Mouse (Mus musculus) erythroid progenitor cell, adult 5-6 weeks (primary cell): ENCODE data around the gene Mapk11. TPM values are rescaled to one million over a fixed set of nuclear protein-coding genes. Genes with fewer than 3 reads are reported as not detected.

Source experiments
- ATAC-seq: replicated peaks from 2 replicates; pipeline ENCODE4 v1.8.0; 2016; ENCODE audit warnings: moderate number of reproducible peaks, mild to moderate bottlenecking, moderate TSS enrichment, inconsistent platforms; ENCODE audit not compliant: poor library complexity, low FRiP score, severe bottlenecking
- total RNA-seq, 2 experiments: library from RNA; stranded (forward) in 1 of 2; stranded (reverse) in 1 of 2; fragments of 150-400 nt in 1 of 2; fragments of 186-747, 209-891 nt in 1 of 2; gene quantifications; 2 replicates each; pipeline versions ENCODE4 v1.2.3 to v1.2.4; 2015 to 2017; ENCODE audit warnings: low replicate concordance in 2 of 2

Mapk11 gene
- total RNA-seq, 2 experiments from 2014 or later = 2.1 TPM; not detected in 1

- peak; percentile 88 for ATAC-seq
These were observed 26.6 kb downstream of the Mapk11 start, which contains the start of gene Tubgcp6 for GRCm38 (mm10) chr15:89122649-89123366. Tubgcp6 (minus strand) TSS chr15:89123112.

- no peak for ATAC-seq
These were observed 31.4 kb downstream of the Mapk11 start for GRCm38 (mm10) chr15:89118007-89118406.

GRCm38 (mm10) chr15:89110147-89110546 is 39.3 kb downstream of the Mapk11 start:
- no peak for ATAC-seq

GRCm38 (mm10) chr15:89106976-89107375 is 42.5 kb downstream of the Mapk11 start:
- ATAC-seq = no peak

- ATAC-seq = no peak
These were observed 43.4 kb downstream of the Mapk11 start for GRCm38 (mm10) chr15:89106073-89106472.

GRCm38 (mm10) chr15:89104425-89104824 is 45.0 kb downstream of the Mapk11 start:
- no peak for ATAC-seq

GRCm38 (mm10) chr15:89103921-89104320 is 45.5 kb downstream of the Mapk11 start:
- ATAC-seq = no peak

GRCm38 (mm10) chr15:89102646-89103045 is 46.8 kb downstream of the Mapk11 start:
- ATAC-seq = no peak

GRCm38 (mm10) chr15:89100823-89101222 is 48.6 kb downstream of the Mapk11 start:
- no peak for ATAC-seq

- ATAC-seq = no peak
These were observed 50.8 kb downstream of the Mapk11 start for GRCm38 (mm10) chr15:89098616-89099015.

GRCm38 (mm10) chr15:89097450-89097849 is 52.0 kb downstream of the Mapk11 start:
- no peak for ATAC-seq

Other genes with a start within 250 kb of the Mapk11 start
- not detected in 2 replicates for gene Ttll8, start 195.2 kb downstream of the Mapk11 start, total RNA-seq (2015; ENCODE audit: low replicate concordance)
- gene Ttll8, start 195.2 kb downstream of the Mapk11 start, total RNA-seq (2017; ENCODE audit: low replicate concordance) = not detected in 2 replicates
- not detected in 2 replicates for gene Mlc1, start 170.6 kb downstream of the Mapk11 start, total RNA-seq (2015; ENCODE audit: low replicate concordance)
- not detected in 2 replicates for gene Mlc1, start 170.6 kb downstream of the Mapk11 start, total RNA-seq (2017; ENCODE audit: low replicate concordance)
- not detected in 2 replicates for gene Mov10l1, start 166.7 kb downstream of the Mapk11 start, total RNA-seq (2015; ENCODE audit: low replicate concordance)
- under 0.01 TPM in 1 of 2 replicates, not detected in the other for gene Mov10l1, start 166.7 kb downstream of the Mapk11 start, total RNA-seq (2017; ENCODE audit: low replicate concordance)
- not detected in 2 replicates for gene Panx2, start 89.9 kb downstream of the Mapk11 start, total RNA-seq (2015; ENCODE audit: low replicate concordance)
- gene Panx2, start 89.9 kb downstream of the Mapk11 start, total RNA-seq (2017; ENCODE audit: low replicate concordance) = not detected in 2 replicates
- gene Trabd, start 74.5 kb downstream of the Mapk11 start, total RNA-seq (2015; ENCODE audit: low replicate concordance) = 5.4 and 12.6 TPM in 2 replicates
- gene Trabd, start 74.5 kb downstream of the Mapk11 start, total RNA-seq (2017; ENCODE audit: low replicate concordance) = 10.4 and 11.9 TPM in 2 replicates
- 6.1 and 9.6 TPM in 2 replicates for gene Selenoo, start 60.5 kb downstream of the Mapk11 start, total RNA-seq (2015; ENCODE audit: low replicate concordance)
- 12.5 and 15.3 TPM in 2 replicates for gene Selenoo, start 60.5 kb downstream of the Mapk11 start, total RNA-seq (2017; ENCODE audit: low replicate concordance)
- gene Tubgcp6, start 26.5 kb downstream of the Mapk11 start, total RNA-seq (2015; ENCODE audit: low replicate concordance) = 26.4 and 41.4 TPM in 2 replicates
- gene Tubgcp6, start 26.5 kb downstream of the Mapk11 start, total RNA-seq (2017; ENCODE audit: low replicate concordance) = 28.1 and 28.3 TPM in 2 replicates
- 4.3 TPM in 1 of 2 replicates, not detected in the other for gene Hdac10, start 20.9 kb downstream of the Mapk11 start, total RNA-seq (2015; ENCODE audit: low replicate concordance)
- gene Hdac10, start 20.9 kb downstream of the Mapk11 start, total RNA-seq (2017; ENCODE audit: low replicate concordance) = 1.3 TPM in 1 of 2 replicates, not detected in the other
- not detected in 2 replicates for gene Mapk12, start 8.9 kb downstream of the Mapk11 start, total RNA-seq (2015; ENCODE audit: low replicate concordance)
- 0.51 TPM in 1 of 2 replicates, not detected in the other for gene Mapk12, start 8.9 kb downstream of the Mapk11 start, total RNA-seq (2017; ENCODE audit: low replicate concordance)
- 7.2 and 9.2 TPM in 2 replicates for gene Plxnb2, start 31.2 kb upstream of the Mapk11 start, total RNA-seq (2015; ENCODE audit: low replicate concordance)
- gene Plxnb2, start 31.2 kb upstream of the Mapk11 start, total RNA-seq (2017; ENCODE audit: low replicate concordance) = 1.9 and 8.2 TPM in 2 replicates
- gene Dennd6b, start 46.9 kb upstream of the Mapk11 start, total RNA-seq (2015; ENCODE audit: low replicate concordance) = 1.7 TPM in 1 of 2 replicates, not detected in the other
- gene Dennd6b, start 46.9 kb upstream of the Mapk11 start, total RNA-seq (2017; ENCODE audit: low replicate concordance) = 0.76 and 1.5 TPM in 2 replicates
- 59.1 and 61.6 TPM in 2 replicates for gene Ppp6r2, start 61.9 kb upstream of the Mapk11 start, total RNA-seq (2015; ENCODE audit: low replicate concordance)
- 55.4 and 79.1 TPM in 2 replicates for gene Ppp6r2, start 61.9 kb upstream of the Mapk11 start, total RNA-seq (2017; ENCODE audit: low replicate concordance)
- 66.0 and 92.2 TPM in 2 replicates for gene Sbf1, start 165.7 kb upstream of the Mapk11 start, total RNA-seq (2015; ENCODE audit: low replicate concordance)
- gene Sbf1, start 165.7 kb upstream of the Mapk11 start, total RNA-seq (2017; ENCODE audit: low replicate concordance) = 93.9 and 115 TPM in 2 replicates
- gene Adm2, start 173.1 kb upstream of the Mapk11 start, total RNA-seq (2015; ENCODE audit: low replicate concordance) = not detected in 2 replicates
- gene Adm2, start 173.1 kb upstream of the Mapk11 start, total RNA-seq (2017; ENCODE audit: low replicate concordance) = not detected in 2 replicates
- not detected in 2 replicates for gene Miox, start 184.8 kb upstream of the Mapk11 start, total RNA-seq (2015; ENCODE audit: low replicate concordance)
- not detected in 2 replicates for gene Miox, start 184.8 kb upstream of the Mapk11 start, total RNA-seq (2017; ENCODE audit: low replicate concordance)
- gene Lmf2, start 206.0 kb upstream of the Mapk11 start, total RNA-seq (2015; ENCODE audit: low replicate concordance) = 71.4 and 96.8 TPM in 2 replicates
- gene Lmf2, start 206.0 kb upstream of the Mapk11 start, total RNA-seq (2017; ENCODE audit: low replicate concordance) = 63.3 and 84.0 TPM in 2 replicates
- gene Ncaph2, start 206.1 kb upstream of the Mapk11 start, total RNA-seq (2015; ENCODE audit: low replicate concordance) = 195 and 215 TPM in 2 replicates
- gene Ncaph2, start 206.1 kb upstream of the Mapk11 start, total RNA-seq (2017; ENCODE audit: low replicate concordance) = 221 and 330 TPM in 2 replicates
- gene Sco2, start 224.2 kb upstream of the Mapk11 start, total RNA-seq (2015; ENCODE audit: low replicate concordance) = 2.9 TPM in 1 of 2 replicates, not detected in the other
- gene Sco2, start 224.2 kb upstream of the Mapk11 start, total RNA-seq (2017; ENCODE audit: low replicate concordance) = 0.23 and 5.1 TPM in 2 replicates
- gene Tymp, start 227.4 kb upstream of the Mapk11 start, total RNA-seq (2015; ENCODE audit: low replicate concordance) = not detected in 2 replicates
- gene Tymp, start 227.4 kb upstream of the Mapk11 start, total RNA-seq (2017; ENCODE audit: low replicate concordance) = not detected in 2 replicates
- gene Odf3b, start 229.7 kb upstream of the Mapk11 start, total RNA-seq (2015; ENCODE audit: low replicate concordance) = not detected in 2 replicates
- gene Odf3b, start 229.7 kb upstream of the Mapk11 start, total RNA-seq (2017; ENCODE audit: low replicate concordance) = not detected in 2 replicates
- not detected in 2 replicates for gene Klhdc7b, start 235.3 kb upstream of the Mapk11 start, total RNA-seq (2015; ENCODE audit: low replicate concordance)
- not detected in 2 replicates for gene Klhdc7b, start 235.3 kb upstream of the Mapk11 start, total RNA-seq (2017; ENCODE audit: low replicate concordance)